Mouse (Mus musculus): ENCODE measurements at regions not wholly inside any gene's neighbourhood (a gene's known extent, or its start where the extent isn't known, plus 50 kb on each side); places are given as distances from the start of the nearest gene placed in this dataset.

DNA sequence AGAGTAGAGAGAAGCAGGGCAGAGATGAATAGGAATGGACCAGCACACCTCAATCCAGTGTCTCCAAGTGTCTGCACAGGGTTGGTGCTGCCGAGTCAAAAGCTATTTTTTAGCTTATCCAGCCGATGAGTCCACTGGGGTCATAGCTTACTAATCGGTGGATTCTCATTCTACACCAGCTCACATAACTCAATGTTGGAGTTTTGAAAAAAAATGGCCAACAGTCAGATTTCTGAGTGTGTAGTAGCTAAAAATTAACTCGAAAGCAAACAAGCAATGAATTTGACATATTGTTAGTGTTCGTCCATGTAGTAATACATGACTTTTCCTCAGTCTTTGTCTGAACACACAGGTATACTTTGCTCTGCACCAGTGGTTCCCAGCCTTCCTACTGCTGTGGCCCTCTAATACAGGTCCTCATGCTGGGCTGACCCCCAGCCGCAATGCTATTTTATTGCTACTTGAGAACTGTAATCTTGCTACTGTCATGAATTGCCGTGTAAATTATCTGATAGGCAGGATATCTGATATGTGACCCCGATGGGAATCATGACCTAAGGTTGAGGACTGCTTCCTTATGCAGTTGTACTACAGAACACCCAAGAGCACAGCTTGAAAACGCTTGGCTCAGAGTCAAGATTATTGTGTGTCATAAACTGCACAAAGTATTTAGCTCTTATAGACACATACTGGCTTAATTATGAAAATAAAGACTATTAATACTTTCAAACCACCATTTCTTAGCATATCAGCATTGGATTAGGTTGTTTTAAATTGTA, 621.1 kb upstream of the Sall1 start:
- Histone ChIP-seq H3K27me3 (replicated peaks; ENCODE audit: control insufficient read depth, insufficient read depth, low read length) (no peaks in the 10 kb centered on the region), H3K36me3 (ENCODE audit: control insufficient read depth, insufficient read depth, low read length) (no peaks in the 10 kb centered on the region), H3K9ac (ENCODE audit: low read depth, low read length) (no peak overlapping the region), H3K4me3 (ENCODE audit: low read length) (no peak overlapping the region), H3K27ac (ENCODE audit: low read length) (no peak overlapping the region), H3K4me2 (ENCODE audit: low read depth, low read length) (no peak overlapping the region), H3K9me3 (ENCODE audit: control insufficient read depth, low read length) (no peaks in the 10 kb centered on the region), H3K4me1 (ENCODE audit: control insufficient read depth, insufficient read depth, low read length) (peaks cover 11% of the 10 kb centered on the region)
- peak; percentile 82 for ATAC-seq
- WGBS: 59% methylated on average over 9 of the region's 9 CpGs

DNA sequence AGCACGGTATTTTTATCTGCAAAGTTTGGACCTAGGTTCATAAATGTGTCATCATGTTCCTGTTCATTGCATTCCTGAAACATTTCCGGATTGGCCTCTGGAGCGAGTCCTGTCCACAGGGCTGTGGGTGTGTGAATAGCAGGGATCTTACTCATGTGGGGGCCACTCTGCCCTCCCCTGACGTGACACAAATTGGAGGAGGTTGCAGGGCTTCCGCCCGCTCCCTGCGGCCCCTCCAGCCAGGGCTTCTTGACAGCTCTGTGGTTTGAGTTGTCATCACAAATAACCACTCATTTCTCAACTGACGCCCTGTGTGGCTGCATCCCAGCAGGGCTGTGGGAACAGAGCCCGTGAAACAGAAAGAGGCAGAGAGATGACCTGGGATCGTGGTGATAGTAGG, 619.9 kb upstream of the Sall1 start:
- peaks cover 14% of the 10 kb centered on the region for H3K4me1 ChIP-seq (ENCODE audit: control insufficient read depth, insufficient read depth, low read length)
- H3K9me3 ChIP-seq (ENCODE audit: control insufficient read depth, low read length): no peaks in the 10 kb centered on the region
- no peaks in the 10 kb centered on the region for H3K27me3 ChIP-seq (replicated peaks; ENCODE audit: control insufficient read depth, insufficient read depth, low read length)
- ATAC-seq: peak; percentile 43; the same call in 1 of the 2 replicates
- WGBS: 64% methylated on average over 10 of the region's 10 CpGs
- no peaks in the 10 kb centered on the region for H3K36me3 ChIP-seq (ENCODE audit: control insufficient read depth, insufficient read depth, low read length)
- H3K4me3 ChIP-seq (ENCODE audit: low read length): no peak overlapping the region
- H3K27ac ChIP-seq (ENCODE audit: low read length): no peak overlapping the region
- H3K4me2 ChIP-seq (ENCODE audit: low read depth, low read length): no peak overlapping the region
- H3K9ac ChIP-seq (ENCODE audit: low read depth, low read length): no peak overlapping the region

DNA sequence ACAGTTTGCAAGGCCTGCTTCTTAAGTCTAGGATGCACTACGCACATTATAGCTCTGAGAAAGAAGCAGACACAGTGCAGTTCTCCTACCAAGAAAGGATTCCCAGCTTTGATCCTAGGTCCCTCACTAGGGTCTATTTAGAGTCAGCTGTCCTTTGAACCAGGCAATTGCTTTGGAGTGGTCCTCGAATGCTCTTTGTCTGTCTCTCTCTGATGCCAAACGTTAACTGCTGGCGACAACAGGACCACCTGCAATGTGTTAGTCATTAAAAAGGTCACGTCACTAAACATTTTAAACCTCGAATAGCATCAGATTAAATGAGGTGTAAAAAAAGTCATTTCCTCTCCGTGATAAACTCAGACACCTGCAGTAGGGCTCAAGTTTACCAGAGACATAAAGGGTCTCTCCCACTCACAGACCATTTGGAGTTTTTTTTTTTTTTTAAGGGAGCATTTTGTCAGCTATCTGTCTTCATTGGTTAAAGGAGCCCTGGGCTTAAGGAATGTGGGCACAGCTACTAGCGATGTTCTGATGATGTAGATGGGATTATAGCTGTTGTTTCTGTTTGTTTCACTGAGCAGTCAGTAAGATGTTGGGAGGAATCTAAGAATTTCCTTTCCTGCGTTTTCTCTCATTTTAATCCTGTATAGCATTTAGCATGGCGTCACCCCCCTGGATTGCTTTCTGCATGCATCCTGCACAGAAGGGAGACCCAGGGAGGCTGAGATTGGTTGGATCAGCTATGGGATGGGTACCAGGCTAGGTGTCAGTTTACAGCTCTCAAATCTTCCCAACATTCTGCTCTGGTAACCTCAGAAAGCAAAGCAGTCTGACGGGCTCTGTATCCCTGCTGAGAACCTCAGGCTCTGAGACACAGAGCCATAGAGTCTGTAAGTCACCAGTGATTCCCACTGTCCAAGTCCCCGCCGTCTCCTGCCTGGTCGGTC, 615.3 kb upstream of the Sall1 start:
- Histone ChIP-seq H3K9me3 (ENCODE audit: control insufficient read depth, low read length) (no peaks in the 10 kb centered on the region), H3K9ac (ENCODE audit: low read depth, low read length) (no peak overlapping the region), H3K4me3 (ENCODE audit: low read length) (no peak overlapping the region), H3K27ac (ENCODE audit: low read length) (no peak overlapping the region), H3K27me3 (replicated peaks; ENCODE audit: control insufficient read depth, insufficient read depth, low read length) (no peaks in the 10 kb centered on the region), H3K36me3 (ENCODE audit: control insufficient read depth, insufficient read depth, low read length) (no peaks in the 10 kb centered on the region), H3K4me2 (ENCODE audit: low read depth, low read length) (no peak overlapping the region), H3K4me1 (ENCODE audit: control insufficient read depth, insufficient read depth, low read length) (peaks cover 10% of the 10 kb centered on the region; the same call in 1 of the 2 replicates)
- WGBS: 34% methylated on average over 14 of the region's 14 CpGs
- ATAC-seq: no peak

DNA sequence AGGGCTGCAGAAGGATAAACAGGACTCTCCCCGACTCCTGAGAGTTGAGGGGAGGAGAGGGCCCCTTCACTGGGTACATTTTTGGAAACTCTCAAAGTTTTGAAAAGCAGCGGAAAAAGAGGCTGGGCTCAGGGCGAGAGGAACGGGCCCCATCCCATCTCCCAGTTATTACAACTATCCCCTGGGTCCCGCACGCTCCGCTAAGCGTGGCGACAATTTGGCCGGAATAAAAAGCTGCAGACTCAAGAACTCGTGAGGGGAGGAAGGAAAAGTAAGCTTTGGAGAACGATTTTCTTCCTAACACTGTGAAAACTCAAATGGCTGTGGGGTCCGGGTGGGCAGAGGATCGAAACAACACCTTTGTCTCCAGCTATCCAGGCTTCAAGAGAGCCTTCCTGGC, 611.4 kb upstream of the Sall1 start:
- Histone ChIP-seq H3K4me3 (ENCODE audit: low read length) (no peak overlapping the region), H3K27me3 (replicated peaks; ENCODE audit: control insufficient read depth, insufficient read depth, low read length) (no peaks in the 10 kb centered on the region), H3K36me3 (ENCODE audit: control insufficient read depth, insufficient read depth, low read length) (no peaks in the 10 kb centered on the region), H3K27ac (ENCODE audit: low read length) (no peak overlapping the region), H3K4me2 (ENCODE audit: low read depth, low read length) (no peak overlapping the region), H3K9ac (ENCODE audit: low read depth, low read length) (no peak overlapping the region), H3K9me3 (ENCODE audit: control insufficient read depth, low read length) (no peaks in the 10 kb centered on the region), H3K4me1 (ENCODE audit: control insufficient read depth, insufficient read depth, low read length) (peaks cover 10% of the 10 kb centered on the region; the same call in 1 of the 2 replicates)
- WGBS: 62% methylated on average over 14 of the region's 14 CpGs
- no peak for ATAC-seq

DNA sequence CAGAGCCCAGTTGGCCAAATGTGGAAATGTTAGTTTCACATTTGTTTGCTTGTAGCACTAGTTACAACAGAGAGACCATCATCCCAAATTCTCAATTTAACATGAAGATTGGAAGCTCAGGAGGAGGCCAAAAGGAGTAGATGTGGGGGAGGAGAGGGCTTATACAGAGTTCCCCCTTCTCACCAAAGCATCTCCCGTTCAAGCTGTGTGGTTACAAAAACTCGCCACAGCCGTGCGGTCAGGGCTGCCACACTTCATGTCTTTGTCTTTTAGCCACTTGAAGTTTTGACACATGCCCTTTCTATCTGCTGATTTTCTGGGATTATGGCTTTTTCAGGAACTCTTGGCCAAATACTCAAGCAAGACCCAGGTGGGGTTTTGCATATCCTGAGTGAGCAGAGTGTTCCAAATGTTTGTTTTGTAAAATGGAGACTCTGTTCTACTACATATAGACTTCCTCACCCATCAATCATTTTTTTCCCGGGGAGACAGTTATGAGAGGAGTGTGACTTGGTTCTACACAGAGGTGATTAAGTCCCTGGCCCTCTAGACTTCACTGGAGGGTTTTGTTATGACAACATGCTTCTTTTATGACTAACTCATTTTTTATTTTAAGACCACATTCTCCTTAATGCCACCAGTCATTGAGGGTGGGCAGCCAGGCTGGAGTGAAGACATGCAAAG, 605.4 kb upstream of the Sall1 start:
- H3K9me3 ChIP-seq (ENCODE audit: control insufficient read depth, low read length): no peaks in the 10 kb centered on the region
- 87% methylated on average over 5 of the region's 5 CpGs for WGBS
- H3K4me1 ChIP-seq (ENCODE audit: control insufficient read depth, insufficient read depth, low read length): no peaks in the 10 kb centered on the region
- H3K27me3 ChIP-seq (replicated peaks; ENCODE audit: control insufficient read depth, insufficient read depth, low read length): no peaks in the 10 kb centered on the region
- no peak overlapping the region for H3K4me3 ChIP-seq (ENCODE audit: low read length)
- H3K4me2 ChIP-seq (ENCODE audit: low read depth, low read length): no peak overlapping the region
- no peaks in the 10 kb centered on the region for H3K36me3 ChIP-seq (ENCODE audit: control insufficient read depth, insufficient read depth, low read length)
- ATAC-seq: no peak
- no peak overlapping the region for H3K9ac ChIP-seq (ENCODE audit: low read depth, low read length)
- H3K27ac ChIP-seq (ENCODE audit: low read length): no peak overlapping the region

DNA sequence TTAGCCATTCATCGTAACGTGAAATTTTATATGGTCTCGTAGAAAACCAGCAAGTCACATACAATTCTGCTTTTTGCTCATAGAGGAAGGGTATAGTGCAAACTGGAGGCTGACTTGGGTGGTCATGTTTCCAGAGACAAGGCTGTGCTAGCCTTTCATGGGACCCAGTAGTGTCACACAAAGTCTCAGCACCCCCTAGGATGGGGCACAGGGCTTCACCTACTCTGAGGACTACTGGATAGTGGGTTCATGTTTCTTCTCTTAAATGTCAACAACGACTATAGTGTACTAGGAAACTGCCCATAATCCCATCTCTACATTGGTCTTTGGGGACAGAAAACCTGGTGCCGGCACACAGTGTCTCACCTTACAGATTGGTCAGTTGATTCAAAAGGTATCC, 603.0 kb upstream of the Sall1 start:
- 91% methylated on average over 5 of the region's 5 CpGs for WGBS
- ATAC-seq: no peak

GRCm38 (mm10) chr8:89641339-89641738, 597.4 kb upstream of the Sall1 start:
- no peaks in the 10 kb centered on the region for H3K4me1 ChIP-seq (ENCODE audit: control insufficient read depth, insufficient read depth, low read length)
- H3K4me3 ChIP-seq (ENCODE audit: low read length): no peak overlapping the region
- no peak for ATAC-seq
- no peaks in the 10 kb centered on the region for H3K9me3 ChIP-seq (ENCODE audit: control insufficient read depth, low read length)
- H3K4me2 ChIP-seq (ENCODE audit: low read depth, low read length): no peak overlapping the region
- H3K9ac ChIP-seq (ENCODE audit: low read depth, low read length): no peak overlapping the region
- H3K27ac ChIP-seq (ENCODE audit: low read length): no peak overlapping the region
- 53% methylated on average over 5 of the region's 5 CpGs for WGBS
- H3K27me3 ChIP-seq (replicated peaks; ENCODE audit: control insufficient read depth, insufficient read depth, low read length): no peaks in the 10 kb centered on the region
- H3K36me3 ChIP-seq (ENCODE audit: control insufficient read depth, insufficient read depth, low read length): no peaks in the 10 kb centered on the region

More for the DNA sequence above, 603.0 kb upstream of the Sall1 start:
- no peak overlapping the region for H3K4me2 ChIP-seq (ENCODE audit: low read depth, low read length)
- no peaks in the 10 kb centered on the region for H3K36me3 ChIP-seq (ENCODE audit: control insufficient read depth, insufficient read depth, low read length)
- no peaks in the 10 kb centered on the region for H3K9me3 ChIP-seq (ENCODE audit: control insufficient read depth, low read length)
- H3K27ac ChIP-seq (ENCODE audit: low read length): no peak overlapping the region
- no peak overlapping the region for H3K9ac ChIP-seq (ENCODE audit: low read depth, low read length)
- no peaks in the 10 kb centered on the region for H3K27me3 ChIP-seq (replicated peaks; ENCODE audit: control insufficient read depth, insufficient read depth, low read length)
- no peaks in the 10 kb centered on the region for H3K4me1 ChIP-seq (ENCODE audit: control insufficient read depth, insufficient read depth, low read length)
- H3K4me3 ChIP-seq (ENCODE audit: low read length): no peak overlapping the region

DNA sequence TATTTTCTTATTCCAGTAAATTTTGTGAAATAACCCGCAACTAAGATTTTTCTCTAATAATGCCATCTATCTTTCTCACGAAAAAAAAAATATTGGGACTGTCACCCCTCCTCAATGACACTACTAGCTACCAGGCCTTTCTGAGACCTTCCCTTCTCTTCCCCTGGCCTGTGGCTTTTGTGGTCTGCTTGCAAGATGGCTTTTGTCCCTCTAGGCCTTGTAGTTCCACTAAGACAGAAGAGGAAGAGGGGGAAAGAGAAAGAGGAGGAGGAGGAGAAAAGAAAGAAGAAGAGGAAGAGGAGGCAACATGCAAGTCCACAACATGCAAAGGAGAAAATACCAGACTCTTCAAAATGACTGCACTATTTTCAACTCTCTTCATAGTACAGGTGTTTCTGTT, 590.9 kb upstream of the Sall1 start:
- Histone ChIP-seq H3K9me3 (ENCODE audit: control insufficient read depth, low read length) (no peaks in the 10 kb centered on the region), H3K4me2 (ENCODE audit: low read depth, low read length) (no peak overlapping the region), H3K4me1 (ENCODE audit: control insufficient read depth, insufficient read depth, low read length) (no peaks in the 10 kb centered on the region), H3K27ac (ENCODE audit: low read length) (no peak overlapping the region), H3K27me3 (replicated peaks; ENCODE audit: control insufficient read depth, insufficient read depth, low read length) (no peaks in the 10 kb centered on the region), H3K9ac (ENCODE audit: low read depth, low read length) (no peak overlapping the region), H3K36me3 (ENCODE audit: control insufficient read depth, insufficient read depth, low read length) (no peaks in the 10 kb centered on the region), H3K4me3 (ENCODE audit: low read length) (no peak overlapping the region)
- 90% methylated on average over 2 of the region's 2 CpGs for WGBS
- no peak for ATAC-seq

- no peak overlapping the region for H3K27ac ChIP-seq (ENCODE audit: low read length)
Observed at GRCm38 (mm10) chr8:89632304-89632703, 588.3 kb upstream of the Sall1 start.

More at GRCm38 (mm10) chr8:89632304-89632703, 588.3 kb upstream of the Sall1 start:
- Histone ChIP-seq H3K4me2 (ENCODE audit: low read depth, low read length) (no peak overlapping the region), H3K9ac (ENCODE audit: low read depth, low read length) (no peak overlapping the region), H3K4me1 (ENCODE audit: control insufficient read depth, insufficient read depth, low read length) (no peaks in the 10 kb centered on the region), H3K27me3 (replicated peaks; ENCODE audit: control insufficient read depth, insufficient read depth, low read length) (no peaks in the 10 kb centered on the region), H3K9me3 (ENCODE audit: control insufficient read depth, low read length) (no peaks in the 10 kb centered on the region), H3K4me3 (ENCODE audit: low read length) (no peak overlapping the region), H3K36me3 (ENCODE audit: control insufficient read depth, insufficient read depth, low read length) (no peaks in the 10 kb centered on the region)
- ATAC-seq: no peak
- WGBS: 67% methylated on average over 5 of the region's 5 CpGs

Data from intestine, embryonic 16.5 days (tissue).